In genomic region chr5:117841651-117842347, GRCm38 (mm10) we compare ENCODE assay signal across 8 mouse cellular contexts.
DNase-seq lines count a peak whose midpoint lies in the region; ATAC-seq and TF ChIP-seq lines count a peak whose summit lies in the region.

No protein-coding gene starts in this region.

- H3K27ac ChIP-seq in left cerebral cortex, adult 2 months = peak overlapping the region; percentile 63

- no peak for TF ChIP-seq CTCF in left cerebral cortex, adult 2 months (IDR thresholded peaks at IDR 0.05)

- peak; percentile 69 for ATAC-seq in granulocyte monocyte progenitor cell, adult 5-6 weeks (replicated peaks; ENCODE audit: poor library complexity, severe bottlenecking)

- peak; percentile 33 to 45 for DNase-seq in left cerebral cortex, adult 2 months (ENCODE audit: extremely low spot score in 1 of 2, low spot score in 2 of 2)
- DNase-seq in left cerebral cortex, adult 11 months (ENCODE audit: low spot score) = no peak
- peak; percentile 50 for DNase-seq in embryo, embryonic 10.5 days (ENCODE audit: low spot score)
- peak; percentile 11 for DNase-seq in kidney, postnatal 14 days
- DNase-seq in lung, postnatal 14 days = peak; percentile 18
- DNase-seq in right cerebral cortex, postnatal 25 days = peak; percentile 45
- no peak for DNase-seq in spleen, postnatal 14 days (ENCODE audit: low spot score in 2 of 2)

- peak overlapping the region; percentile 49 for H3K4me3 ChIP-seq in left cerebral cortex, adult 2 months

- intact Hi-C loops in left cerebral cortex, adult 2 months (cut with DNase I) = loop anchor here (2.0 kb wide), 1 partner anchor 91 kb away; no protein-coding TSS in a partner anchor

Comparison
In these comparisons a context has a peak if more than half of its experiments do, and no peak if none do; other contexts are left out.
1. DNase-seq: peak in left cerebral cortex, adult 2 months (2 of 2), embryo, embryonic 10.5 days (single experiment), kidney, postnatal 14 days (single experiment), lung, postnatal 14 days (single experiment) and right cerebral cortex, postnatal 25 days (single experiment); none in left cerebral cortex, adult 11 months (single experiment) and spleen, postnatal 14 days (0 of 2).